Mouse (Mus musculus): ENCODE data around the gene Glra1.

DNA sequence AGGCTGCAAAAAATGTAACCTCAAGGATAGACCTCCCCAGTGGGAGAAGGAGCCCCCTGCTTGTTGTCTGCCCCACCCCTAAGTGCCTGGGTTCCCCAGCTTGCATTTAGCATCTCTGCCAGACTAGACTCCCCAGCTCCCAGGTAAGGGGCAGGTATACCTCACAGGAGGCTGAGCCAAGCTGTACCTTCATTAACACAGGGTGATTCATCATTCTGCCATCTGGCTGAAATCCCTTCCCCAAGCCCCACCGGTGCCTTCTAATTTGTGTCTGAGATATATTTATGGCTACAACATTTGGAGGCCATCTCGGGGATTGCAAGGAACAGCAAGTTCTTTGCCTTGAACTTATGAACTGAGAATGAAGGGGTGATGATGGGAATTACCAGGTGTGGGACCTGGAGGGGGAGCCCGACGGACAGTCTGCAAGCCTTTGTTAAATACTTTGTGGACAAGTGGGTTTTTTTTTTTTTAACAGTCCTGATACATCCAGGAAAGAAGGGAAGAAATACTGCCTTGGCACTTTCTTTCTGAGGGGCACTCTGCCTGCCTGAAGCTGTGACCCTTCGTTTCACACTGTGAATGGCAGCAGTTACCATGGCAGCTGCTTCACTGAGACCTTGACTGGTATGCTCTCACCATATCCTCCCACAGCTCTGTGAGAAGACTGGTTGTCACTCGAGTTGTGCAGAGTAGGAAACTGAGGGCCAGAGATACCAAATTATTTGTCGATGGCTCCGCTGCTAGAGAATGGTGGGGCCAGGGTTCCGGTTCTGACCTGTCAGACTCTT lies 41.5 kb downstream of the Glra1 start:
- TF ChIP-seq CTCF (IDR thresholded peaks at IDR 0.05; ENCODE audit: low read depth) = no peak
- no peak for TF ChIP-seq EP300 (IDR thresholded peaks at IDR 0.05; ENCODE audit: low read depth)
